Mouse (Mus musculus): ENCODE measurements around the gene Fzd9. TPM values are rescaled to one million over a fixed set of nuclear protein-coding genes. Genes with fewer than 3 reads are reported as not detected.

Fzd9 gene
- 0.58 TPM for polyA plus RNA-seq (2014; fragmentation: Illumina TruSeq; extraction: RNeasy Lipid Tissue Mini Kit (QIAGEN cat#74804); ENCODE audit: low read depth, low replicate concordance)

GRCm38 (mm10) chr5:135251079-135251454 lies at the start of gene Fzd9:
Fzd9 (minus strand) TSS chr5:135251230.

Other genes with a start within 250 kb of the Fzd9 start
- 75.7 TPM for gene Abhd11, start 242.1 kb downstream of the Fzd9 start, polyA plus RNA-seq (2014; fragmentation: Illumina TruSeq; extraction: RNeasy Lipid Tissue Mini Kit (QIAGEN cat#74804); ENCODE audit: low read depth, low replicate concordance)
- 3.7 TPM for gene Stx1a, start 227.7 kb downstream of the Fzd9 start, polyA plus RNA-seq (2014; fragmentation: Illumina TruSeq; extraction: RNeasy Lipid Tissue Mini Kit (QIAGEN cat#74804); ENCODE audit: low read depth, low replicate concordance)
- 38.5 TPM for gene Dnajc30, start 187.0 kb downstream of the Fzd9 start, polyA plus RNA-seq (2014; fragmentation: Illumina TruSeq; extraction: RNeasy Lipid Tissue Mini Kit (QIAGEN cat#74804); ENCODE audit: low read depth, low replicate concordance)
- gene Bud23, start 186.3 kb downstream of the Fzd9 start, polyA plus RNA-seq (2014; fragmentation: Illumina TruSeq; extraction: RNeasy Lipid Tissue Mini Kit (QIAGEN cat#74804); ENCODE audit: low read depth, low replicate concordance), result 34.6 TPM
- gene Vps37d, start 173.0 kb downstream of the Fzd9 start, polyA plus RNA-seq (2014; fragmentation: Illumina TruSeq; extraction: RNeasy Lipid Tissue Mini Kit (QIAGEN cat#74804); ENCODE audit: low read depth, low replicate concordance), result 0.39 TPM
- 45.5 TPM for gene Mlxipl, start 161.3 kb downstream of the Fzd9 start, polyA plus RNA-seq (2014; fragmentation: Illumina TruSeq; extraction: RNeasy Lipid Tissue Mini Kit (QIAGEN cat#74804); ENCODE audit: low read depth, low replicate concordance)
- 5.3 TPM for gene Tbl2, start 101.6 kb downstream of the Fzd9 start, polyA plus RNA-seq (2014; fragmentation: Illumina TruSeq; extraction: RNeasy Lipid Tissue Mini Kit (QIAGEN cat#74804); ENCODE audit: low read depth, low replicate concordance)
- 37.5 TPM for gene Bcl7b, start 82.9 kb downstream of the Fzd9 start, polyA plus RNA-seq (2014; fragmentation: Illumina TruSeq; extraction: RNeasy Lipid Tissue Mini Kit (QIAGEN cat#74804); ENCODE audit: low read depth, low replicate concordance)
- gene Baz1b, start 64.0 kb downstream of the Fzd9 start, polyA plus RNA-seq (2014; fragmentation: Illumina TruSeq; extraction: RNeasy Lipid Tissue Mini Kit (QIAGEN cat#74804); ENCODE audit: low read depth, low replicate concordance), result 40.2 TPM
- not detected for gene Fkbp6, start 98.8 kb upstream of the Fzd9 start, polyA plus RNA-seq (2014; fragmentation: Illumina TruSeq; extraction: RNeasy Lipid Tissue Mini Kit (QIAGEN cat#74804); ENCODE audit: low read depth, low replicate concordance)
- not detected for gene Trim50, start 102.1 kb upstream of the Fzd9 start, polyA plus RNA-seq (2014; fragmentation: Illumina TruSeq; extraction: RNeasy Lipid Tissue Mini Kit (QIAGEN cat#74804); ENCODE audit: low read depth, low replicate concordance)
- 18.7 TPM for gene Nsun5, start 118.7 kb upstream of the Fzd9 start, polyA plus RNA-seq (2014; fragmentation: Illumina TruSeq; extraction: RNeasy Lipid Tissue Mini Kit (QIAGEN cat#74804); ENCODE audit: low read depth, low replicate concordance)
- 10.7 TPM for gene Pom121, start 143.3 kb upstream of the Fzd9 start, polyA plus RNA-seq (2014; fragmentation: Illumina TruSeq; extraction: RNeasy Lipid Tissue Mini Kit (QIAGEN cat#74804); ENCODE audit: low read depth, low replicate concordance)

All from heart, adult 10 weeks (tissue).